Mouse (Mus musculus): ENCODE results near the gene Thada.

- TF ChIP-seq CTCF (IDR thresholded peaks at IDR 0.05), result no peak
- no peak for TF ChIP-seq EP300 (IDR thresholded peaks at IDR 0.05)
These were observed 183.4 kb downstream of the Thada start for GRCm38 (mm10) chr17:84282388-84283280.
